Mouse (Mus musculus) intestine, postnatal 0 days (tissue): ENCODE results near the gene Gpn3. TPM values are rescaled to one million over a fixed set of nuclear protein-coding genes. Genes with fewer than 3 reads are reported as not detected.

Experiments used
- ATAC-seq: fragments of 200-750 bp; cut with Nextera tagmentation; 2 replicates; pipeline ENCODE4 v1.8.0; 2017; ENCODE audit warnings: mild to moderate bottlenecking, moderate TSS enrichment, moderate library complexity
- H3K27ac ChIP-seq: fragments of 300-500 bp; sonication (generic); 2 replicates; pipeline ENCODE4 v1.5.1; 2014; ENCODE audit warnings: mild to moderate bottlenecking, low read depth, low read length, moderate library complexity
- H3K27me3 ChIP-seq: fragments of 300-500 bp; sonication (generic); replicated peaks from 2 replicates; pipeline ENCODE4 v1.6.1; 2014; ENCODE audit warnings: low read length, mixed read lengths; ENCODE audit not compliant: control insufficient read depth, insufficient read depth
- H3K36me3 ChIP-seq: fragments of 300-500 bp; sonication (generic); 2 replicates; pipeline ENCODE4 v1.6.1; 2014; ENCODE audit warnings: mild to moderate bottlenecking, moderate library complexity; ENCODE audit not compliant: control insufficient read depth, insufficient read depth
- H3K4me1 ChIP-seq: fragments of 300-500 bp; sonication (generic); replicated peaks from 2 replicates; pipeline ENCODE4 v1.6.1; 2014; ENCODE audit warnings: antibody characterized with exemption, low read length, mixed read lengths; ENCODE audit not compliant: control insufficient read depth, insufficient read depth
- H3K4me2 ChIP-seq: fragments of 300-500 bp; sonication (generic); replicated peaks from 2 replicates; pipeline ENCODE4 v1.6.1; 2014; ENCODE audit warnings: low read depth, mild to moderate bottlenecking, moderate library complexity
- H3K4me3 ChIP-seq: fragments of 300-500 bp; sonication (generic); 2 replicates; pipeline ENCODE4 v1.5.1; 2014; ENCODE audit warnings: low read depth, low read length
- H3K9ac ChIP-seq: fragments of 300-500 bp; sonication (generic); 2 replicates; pipeline ENCODE4 v1.6.1; 2014; ENCODE audit warnings: mild to moderate bottlenecking, low read depth, low read length
- H3K9me3 ChIP-seq: fragments of 300-500 bp; sonication (generic); 2 replicates; pipeline ENCODE4 v1.6.1; 2016; ENCODE audit warnings: mixed run types; ENCODE audit not compliant: control insufficient read depth
- CTCF ChIP-seq: sonication (generic); IDR thresholded peaks from 2 replicates; pipeline ENCODE4 v1.5.1; 2016; ENCODE audit warnings: low read depth, mild to moderate bottlenecking, control low read depth, antibody characterized with exemption, moderate library complexity
- WGBS: fragments of 180-500 bp; shearing (Covaris S2); extraction: QIAGEN DNeasy Blood & Tissue Kit; methylation state at CpG from one replicate; pipeline ENCODE4 v1.1.7; 2014; 5-methylcytosine and 5-hydroxymethylcytosine counted together
- polyA plus RNA-seq: library from polyadenylated mRNA; unstranded; fragments of >200 nt; fragmentation: Nextera tagmentation; extraction: Ambion mirVana; gene quantifications from 2 replicates; pipeline ENCODE4 v1.2.1, GENCODE M21; 2015

Gene Gpn3
- polyA plus RNA-seq, 1 experiment from 2014 or later = 37.3 TPM

DNA sequence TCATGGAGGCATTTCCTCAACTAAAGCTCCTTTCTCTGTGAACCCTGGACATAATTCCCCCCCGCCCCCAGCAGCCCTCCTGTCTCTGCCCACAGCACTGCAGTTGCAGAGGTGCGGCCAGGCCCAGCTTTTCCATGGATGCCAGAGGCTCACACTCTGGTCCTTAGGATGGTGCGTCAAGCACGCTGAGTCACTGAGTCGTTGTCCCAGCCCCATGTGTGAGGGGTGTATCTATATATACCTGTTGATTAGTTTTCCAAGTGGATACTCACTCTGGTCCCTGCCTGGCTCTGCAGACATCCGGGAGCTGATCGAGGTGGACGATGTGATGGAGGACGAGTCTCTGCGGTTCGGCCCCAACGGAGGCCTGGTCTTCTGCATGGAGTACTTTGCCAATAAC is 6.5 kb downstream of the Gpn3 start:
- Histone ChIP-seq H3K4me2 (no peak overlapping the region), H3K4me1 (no peaks in the 10 kb centered on the region), H3K27ac (no peak overlapping the region), H3K9me3 (no peaks in the 10 kb centered on the region), H3K36me3 (peaks cover 43% of the 10 kb centered on the region), H3K27me3 (no peaks in the 10 kb centered on the region), H3K4me3 (no peak overlapping the region), H3K9ac (no peak overlapping the region)
- TF ChIP-seq CTCF = no peak
- no peak for ATAC-seq
- 93% methylated on average over 12 of the region's 12 CpGs for WGBS

DNA sequence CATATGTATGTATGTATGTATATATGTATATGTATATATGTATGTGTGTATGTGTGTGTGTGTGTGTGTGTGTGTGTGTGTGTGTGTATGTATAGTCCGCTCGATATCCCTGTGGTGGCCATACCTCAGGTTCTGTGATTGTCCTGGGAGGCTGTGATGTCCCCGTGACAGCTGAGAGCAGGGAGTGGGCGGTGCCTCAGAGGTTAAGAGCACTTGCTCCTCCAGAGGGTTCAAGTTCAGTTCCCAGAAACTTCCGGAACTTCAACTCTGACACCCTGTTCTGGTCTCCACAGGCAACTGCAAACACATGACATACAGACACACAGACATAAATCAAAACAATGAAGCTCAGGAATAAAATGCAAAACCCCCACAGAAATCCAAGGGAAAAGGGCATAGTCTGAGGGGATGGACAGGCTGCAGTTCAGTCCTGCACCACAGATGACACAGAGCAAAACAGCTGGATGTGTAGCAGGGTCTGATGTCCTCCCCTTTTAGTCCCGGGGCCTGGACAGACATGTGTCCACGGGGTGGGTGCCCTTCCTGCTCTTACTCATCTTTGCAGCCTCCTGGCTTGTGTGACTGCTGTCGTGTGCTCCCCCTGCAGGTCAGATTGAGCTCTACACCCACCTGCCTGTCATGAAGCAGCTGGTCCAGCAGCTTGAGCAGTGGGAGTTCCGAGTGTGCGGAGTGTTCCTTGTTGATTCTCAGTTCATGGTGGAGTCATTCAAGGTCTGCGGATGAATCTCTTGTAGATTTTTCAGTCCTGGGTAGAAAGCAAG is 7.9 kb downstream of the Gpn3 start:
- H3K4me2 ChIP-seq = no peak overlapping the region
- H3K36me3 ChIP-seq = peaks cover 38% of the 10 kb centered on the region
- no peak overlapping the region for H3K4me3 ChIP-seq
- H3K4me1 ChIP-seq = no peaks in the 10 kb centered on the region
- H3K9ac ChIP-seq = no peak overlapping the region
- no peak overlapping the region for H3K27ac ChIP-seq
- H3K27me3 ChIP-seq = no peaks in the 10 kb centered on the region
- peak; percentile 53 for ATAC-seq
- peak; percentile 94 for TF ChIP-seq CTCF
- 51% methylated on average over 11 of the region's 11 CpGs for WGBS
- H3K9me3 ChIP-seq = no peaks in the 10 kb centered on the region

DNA sequence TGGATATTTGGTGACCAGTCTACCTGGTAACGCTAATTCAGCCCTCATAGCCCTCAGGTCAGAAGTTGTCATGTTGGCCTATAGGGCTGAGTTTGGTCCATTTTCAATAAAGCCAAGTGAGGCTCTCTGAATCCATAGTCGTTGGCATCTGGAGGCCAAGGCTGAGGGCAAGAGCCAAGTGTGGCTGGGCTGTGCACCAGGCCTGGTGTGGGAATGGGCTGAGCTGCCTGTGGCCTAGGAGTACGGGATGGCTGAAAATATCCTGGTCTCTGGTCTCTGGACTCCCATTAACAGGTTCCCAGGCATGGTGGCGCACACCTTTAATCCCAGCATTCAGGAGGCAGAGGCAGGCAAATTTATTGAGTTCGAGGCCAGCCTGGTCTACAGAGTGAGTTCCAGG is 18.3 kb downstream of the Gpn3 start:
- no peak for ATAC-seq
- WGBS = 85% methylated on average over 5 of the region's 5 CpGs
- no peak overlapping the region for H3K4me2 ChIP-seq
- H3K27me3 ChIP-seq = no peaks in the 10 kb centered on the region
- no peaks in the 10 kb centered on the region for H3K4me1 ChIP-seq
- H3K9me3 ChIP-seq = no peaks in the 10 kb centered on the region
- TF ChIP-seq CTCF = no peak
- no peak overlapping the region for H3K9ac ChIP-seq
- no peak overlapping the region for H3K4me3 ChIP-seq
- no peaks in the 10 kb centered on the region for H3K36me3 ChIP-seq
- H3K27ac ChIP-seq = no peak overlapping the region

DNA sequence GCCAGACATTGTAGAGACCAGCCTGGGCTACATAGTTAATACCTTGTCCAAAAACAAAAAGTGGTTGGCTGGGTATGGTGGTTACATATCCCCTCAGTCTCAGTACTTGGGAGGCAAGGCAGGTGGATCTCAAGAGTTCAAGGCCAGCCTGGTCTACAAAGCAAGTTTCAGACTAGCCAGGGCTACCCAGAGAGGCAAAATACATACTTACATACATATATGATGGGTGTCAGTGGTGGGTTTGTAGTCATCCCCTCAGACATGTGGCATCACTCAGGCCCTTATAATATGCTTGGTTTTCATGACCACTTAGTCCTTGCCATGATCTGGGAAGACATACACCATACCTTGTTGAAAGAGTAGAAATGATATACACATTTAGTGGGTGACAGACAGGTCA is 19.0 kb downstream of the Gpn3 start:
- Histone ChIP-seq H3K4me3 (no peak overlapping the region), H3K4me1 (no peaks in the 10 kb centered on the region), H3K9me3 (no peaks in the 10 kb centered on the region), H3K27ac (no peak overlapping the region), H3K36me3 (no peaks in the 10 kb centered on the region), H3K27me3 (no peaks in the 10 kb centered on the region), H3K9ac (no peak overlapping the region), H3K4me2 (no peak overlapping the region)
- no peak for TF ChIP-seq CTCF
- ATAC-seq = no peak

DNA sequence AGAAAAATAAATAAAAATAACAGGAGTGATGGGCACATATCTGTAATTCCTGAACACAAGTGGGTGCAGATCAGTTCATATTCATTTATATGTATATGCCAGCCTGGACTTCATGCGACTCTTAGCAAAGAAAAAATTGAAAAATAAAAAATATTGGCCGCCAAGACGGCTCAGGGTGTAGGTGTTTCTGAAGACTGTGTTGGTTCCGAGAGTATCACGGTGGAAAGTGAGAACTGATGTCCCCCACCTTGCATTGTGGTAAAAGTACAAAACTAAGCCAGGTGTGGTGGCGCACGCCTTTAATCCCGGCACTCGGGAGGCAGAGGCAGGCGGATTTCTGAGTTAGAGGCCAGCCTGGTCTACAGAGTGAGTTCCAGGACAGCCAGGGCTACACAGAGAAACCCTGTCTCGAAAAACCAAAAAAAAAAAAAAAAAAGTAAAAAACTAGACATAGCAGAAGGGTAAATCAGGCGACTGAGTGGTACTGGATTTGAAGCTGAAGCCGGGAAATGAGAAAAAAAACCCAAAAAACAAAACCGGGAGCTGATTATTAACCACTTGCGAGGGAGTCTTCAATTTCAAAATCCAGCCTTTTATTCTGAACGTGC is 19.6 kb downstream of the Gpn3 start:
- no peaks in the 10 kb centered on the region for H3K4me1 ChIP-seq
- whole genome bisulfite sequencing = 51% methylated on average over 15 of the region's 16 CpGs
- TF ChIP-seq CTCF = no peak
- peak overlapping the region; percentile 67 for H3K4me2 ChIP-seq
- no peaks in the 10 kb centered on the region for H3K36me3 ChIP-seq
- H3K9ac ChIP-seq = peak overlapping the region; percentile 90; the same call in 1 of the 2 replicates
- peak overlapping the region; percentile 83 for H3K4me3 ChIP-seq
- no peaks in the 10 kb centered on the region for H3K27me3 ChIP-seq
- no peak overlapping the region for H3K27ac ChIP-seq
- no peaks in the 10 kb centered on the region for H3K9me3 ChIP-seq
- no peak for ATAC-seq

DNA sequence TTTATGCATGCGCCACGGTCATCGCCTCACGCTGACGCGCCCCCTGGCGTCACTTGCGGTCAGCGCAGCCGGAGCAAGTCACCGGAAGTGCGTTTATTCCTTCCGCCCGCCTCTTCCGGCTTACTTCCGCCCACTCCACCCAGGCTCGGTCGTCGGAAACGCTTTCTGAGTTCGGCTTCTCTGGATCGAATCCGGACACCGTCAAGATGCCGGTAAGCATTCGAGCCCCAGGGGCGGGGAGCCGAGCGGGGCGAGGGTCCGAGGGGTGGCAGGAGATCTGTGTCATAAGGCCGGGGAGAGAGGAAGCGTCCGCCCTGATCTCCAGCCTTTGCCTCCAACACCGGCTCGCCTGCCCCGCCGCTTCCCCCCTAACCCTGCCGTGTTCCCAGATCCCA is 20.1 kb downstream of the Gpn3 start, which contains the start of gene Arpc3:
Gene Arpc3, plus strand, starts transcription at position 93 of the 395 bp plus-strand sequence.
- peak within 1 kb of the TSS; percentile 90 for H3K9ac ChIP-seq
- TF ChIP-seq CTCF = peak; percentile 93
- WGBS = 0% methylated on average over 39 of the region's 39 CpGs
- peak within 1 kb of the TSS; percentile 67 for H3K4me2 ChIP-seq
- peak within 1 kb of the TSS; percentile 87 for H3K27ac ChIP-seq
- H3K4me3 ChIP-seq = peak within 1 kb of the TSS; percentile 83
- H3K27me3 ChIP-seq = no peaks in the 10 kb centered on the region
- peak; percentile 81 for ATAC-seq
- H3K4me1 ChIP-seq = no peaks in the 10 kb centered on the region
- no peaks in the 10 kb centered on the region for H3K36me3 ChIP-seq
- no peaks in the 10 kb centered on the region for H3K9me3 ChIP-seq
